Mouse (Mus musculus) brown adipose tissue, adult 24 weeks (tissue): ENCODE data around the gene Gramd2. TPM values are rescaled to one million over a fixed set of nuclear protein-coding genes. Genes with fewer than 3 reads are reported as not detected.
"Not testable (repeated sequence)": the region's sequence is repeated elsewhere in the genome, so short reads cannot be mapped to it uniquely, and the experiment has no call there.

Experiments used
- H3K27ac ChIP-seq: fragments of 200-500 bp; replicated peaks from 2 replicates; pipeline ENCODE4 v1.5.1; 2012; ENCODE audit warnings: low read depth, mild to moderate bottlenecking, low read length
- H3K4me1 ChIP-seq: fragments of 200-500 bp; 2 replicates; pipeline ENCODE4 v1.6.1; 2012; ENCODE audit warnings: low read length, mixed read lengths; ENCODE audit not compliant: control insufficient read depth, insufficient read depth, insufficient read length
- H3K4me3 ChIP-seq: fragments of 200-500 bp; 2 replicates; pipeline ENCODE4 v1.5.1; 2012; ENCODE audit warnings: low read depth, mild to moderate bottlenecking, low read length, moderate library complexity; ENCODE audit not compliant: insufficient read depth
- polyA plus RNA-seq: library from polyadenylated mRNA; stranded (reverse); fragments of >200 nt; gene quantifications from 2 replicates; pipeline ENCODE4 v1.2.4, GENCODE M21; 2012; ENCODE audit not compliant: missing spikeins, insufficient read depth, insufficient read length

Gramd2 gene
- polyA plus RNA-seq, 1 experiment: not detected

DNA sequence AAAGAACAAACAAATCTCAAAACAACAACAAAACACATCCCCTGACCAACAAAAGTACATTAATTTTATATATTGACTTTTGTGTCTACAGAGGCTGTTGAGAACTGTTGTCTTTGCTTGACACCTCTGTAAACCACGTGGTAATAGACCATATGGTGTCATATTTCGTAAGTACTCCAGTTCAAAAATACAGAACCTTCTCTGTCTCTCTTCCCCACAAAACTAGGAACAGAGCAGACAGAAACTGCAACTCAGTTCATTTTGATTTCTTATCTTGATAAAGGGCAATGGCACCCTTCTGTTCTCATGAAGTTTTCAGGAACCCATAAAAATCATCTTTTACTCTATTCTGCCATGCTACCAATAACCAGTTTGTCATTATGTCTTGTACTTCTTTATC lies 75.3 kb downstream of the Gramd2 start:
- Histone ChIP-seq H3K27ac (no peak overlapping the region), H3K4me1 (peaks cover 2% of the 10 kb centered on the region; the same call in 1 of the 2 replicates), H3K4me3 (no peak overlapping the region)

DNA sequence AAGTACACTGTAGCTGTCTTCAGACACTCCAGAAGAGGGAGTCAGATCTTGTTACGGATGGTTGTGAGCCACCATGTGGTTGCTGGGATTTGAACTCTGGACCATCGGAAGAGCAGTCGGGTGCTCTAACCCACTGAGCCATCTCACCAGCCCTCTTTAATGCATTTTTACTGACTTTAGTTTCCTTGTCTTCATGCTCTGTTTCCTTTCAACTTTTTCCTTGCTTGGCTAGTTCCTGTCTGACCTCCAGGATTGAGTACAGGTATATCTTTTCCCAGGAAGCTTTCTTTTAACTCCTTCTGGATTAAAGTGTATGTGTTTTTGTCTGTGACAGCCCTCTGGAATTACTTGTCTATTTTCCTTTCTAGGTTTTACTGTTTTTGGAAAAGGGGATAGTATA lies 77.1 kb downstream of the Gramd2 start:
- not testable (repeated sequence) for H3K4me1 ChIP-seq, H3K4me3 ChIP-seq, H3K27ac ChIP-seq

DNA sequence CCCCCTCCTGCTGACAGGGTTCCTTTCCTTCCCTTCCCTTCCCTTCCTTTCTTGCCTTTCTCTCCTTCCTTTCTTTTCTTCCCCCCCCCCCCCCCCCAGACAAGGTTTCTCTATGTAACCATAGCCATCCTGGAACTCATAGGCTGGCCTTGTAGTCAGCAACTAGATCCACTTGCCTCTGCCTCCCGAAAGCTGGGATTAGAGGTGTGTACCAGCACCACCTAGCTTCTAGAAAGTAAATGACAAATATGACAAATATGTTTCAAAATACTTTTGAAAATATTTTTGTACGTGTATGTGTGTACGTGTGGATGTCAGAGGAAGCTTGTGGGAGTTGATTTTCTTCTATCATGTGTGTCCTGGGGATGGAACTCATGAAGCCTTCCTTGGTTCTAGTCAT lies 80.6 kb downstream of the Gramd2 start:
- Histone ChIP-seq H3K4me3 (no peak overlapping the region), H3K4me1 (no peaks in the 10 kb centered on the region), H3K27ac (no peak overlapping the region)

DNA sequence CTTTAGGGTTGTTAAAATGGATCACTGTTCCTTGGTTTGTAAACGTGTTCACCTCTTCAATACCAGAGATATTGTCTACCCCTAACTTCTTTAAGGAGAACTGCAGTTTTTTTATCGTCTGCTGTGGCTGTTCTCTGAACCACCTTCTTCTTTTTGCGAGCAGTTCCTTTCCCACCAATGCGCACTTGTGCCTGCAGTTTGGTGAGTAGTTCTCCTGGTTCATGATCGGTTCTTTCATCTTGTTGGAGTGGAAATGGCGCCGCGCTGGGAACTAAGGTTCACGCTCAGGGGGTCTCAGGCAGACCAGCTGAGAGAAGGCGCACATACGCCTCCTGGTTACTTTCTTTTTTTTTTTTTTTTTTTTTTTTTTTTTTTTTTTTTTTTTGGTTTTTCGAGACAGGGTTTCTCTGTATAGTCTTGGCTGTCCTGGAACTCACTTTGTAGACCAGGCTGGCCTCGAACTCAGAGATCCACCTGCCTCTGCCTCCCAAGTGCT lies 87.1 kb downstream of the Gramd2 start:
- H3K4me1 ChIP-seq, H3K4me3 ChIP-seq, H3K27ac ChIP-seq: not testable (repeated sequence)

Other genes starting within 250 kb of the Gramd2 start
- gene Arih1, start 193.5 kb upstream of the Gramd2 start, polyA plus RNA-seq: 38.9 and 39.7 TPM in 2 replicates
- gene Hexa, start 140.6 kb upstream of the Gramd2 start, polyA plus RNA-seq: 34.3 and 45.5 TPM in 2 replicates
- gene Tmem202, start 140.3 kb upstream of the Gramd2 start, polyA plus RNA-seq: not detected in 2 replicates
- not detected in 2 replicates for gene Celf6, start 102.2 kb upstream of the Gramd2 start, polyA plus RNA-seq
- 32.8 and 40.1 TPM in 2 replicates for gene Parp6, start 62.9 kb upstream of the Gramd2 start, polyA plus RNA-seq
- 1,903 and 1,933 TPM in 2 replicates for gene Pkm, start 23.8 kb upstream of the Gramd2 start, polyA plus RNA-seq
- gene Senp8, start 70.6 kb downstream of the Gramd2 start, polyA plus RNA-seq: 5.3 and 7.9 TPM in 2 replicates
- 3.5 and 9.9 TPM in 2 replicates for gene Myo9a, start 70.8 kb downstream of the Gramd2 start, polyA plus RNA-seq